Mouse (Mus musculus) layer of hippocampus, adult 9-11 months (tissue): Measurements from ENCODE around the gene Trio.

ENCODE experiments used
- DNase-seq: peaks from one replicate; pipeline ENCODE4 v3.0.0; 2022

Gene Trio

DNA sequence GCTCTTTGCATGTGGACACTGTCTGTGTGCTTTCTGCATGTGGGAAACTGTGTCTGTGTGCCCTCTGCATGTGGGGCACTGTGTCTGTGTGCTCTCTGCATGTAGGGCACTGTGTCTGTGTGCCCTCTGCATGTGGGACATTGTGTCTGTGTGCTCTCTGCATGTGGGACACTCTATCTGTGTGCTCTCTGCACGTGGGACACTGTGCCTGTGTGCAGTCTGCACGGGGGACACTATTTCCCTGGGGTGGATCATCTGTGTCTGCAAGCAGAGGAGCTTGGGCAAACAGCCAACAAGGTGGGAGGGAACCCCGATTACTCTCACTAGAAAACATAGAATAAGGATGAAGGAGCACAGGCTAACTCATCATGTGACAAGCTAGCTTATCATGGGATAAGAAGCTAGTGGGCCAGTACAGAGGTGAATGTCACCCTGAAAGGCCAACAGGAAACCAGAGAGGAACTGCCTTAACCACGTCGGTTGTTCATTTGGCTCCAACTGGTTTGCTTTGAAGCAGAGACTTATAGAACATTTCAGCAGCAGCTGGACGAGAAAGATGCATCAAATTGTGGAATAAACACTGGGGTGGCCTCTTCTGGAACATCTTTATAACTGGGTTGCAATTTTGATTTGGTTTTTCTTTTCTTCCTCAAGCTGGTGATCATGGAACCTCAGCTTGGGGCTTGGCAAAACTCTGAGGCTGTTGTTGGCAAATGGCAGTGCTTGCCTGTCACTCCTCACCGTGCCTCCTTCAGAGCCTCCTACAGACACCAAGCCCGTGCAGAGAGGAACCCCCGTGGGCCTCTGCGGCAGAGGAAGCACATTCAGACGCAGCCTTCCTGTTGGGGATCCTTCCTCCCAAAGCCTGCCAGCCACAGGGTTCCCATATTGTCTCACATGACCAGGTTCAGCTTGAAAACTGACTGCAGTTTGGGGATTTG is 323.3 kb downstream of the Trio start:
- peak; percentile 80 for DNase-seq

DNA sequence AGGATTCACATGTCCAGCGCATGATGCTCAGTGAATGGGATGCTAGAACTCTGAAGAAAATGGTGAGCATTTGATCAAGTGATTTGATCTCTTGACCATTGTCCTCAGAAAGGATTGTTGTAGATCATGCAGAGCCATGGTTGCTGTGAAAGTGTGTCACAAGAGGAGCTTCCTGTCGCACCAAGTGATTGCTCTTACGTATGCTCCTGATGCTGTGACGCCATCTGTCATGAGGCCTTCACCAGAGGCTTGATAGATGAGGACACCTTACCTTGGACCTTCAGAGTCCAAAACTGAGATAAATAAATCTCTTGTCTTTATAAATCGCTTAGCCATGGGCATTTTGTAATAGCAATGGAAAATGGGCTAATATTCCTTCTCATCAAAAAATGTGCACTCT is 328.0 kb downstream of the Trio start:
- DNase-seq = no peak

DNA sequence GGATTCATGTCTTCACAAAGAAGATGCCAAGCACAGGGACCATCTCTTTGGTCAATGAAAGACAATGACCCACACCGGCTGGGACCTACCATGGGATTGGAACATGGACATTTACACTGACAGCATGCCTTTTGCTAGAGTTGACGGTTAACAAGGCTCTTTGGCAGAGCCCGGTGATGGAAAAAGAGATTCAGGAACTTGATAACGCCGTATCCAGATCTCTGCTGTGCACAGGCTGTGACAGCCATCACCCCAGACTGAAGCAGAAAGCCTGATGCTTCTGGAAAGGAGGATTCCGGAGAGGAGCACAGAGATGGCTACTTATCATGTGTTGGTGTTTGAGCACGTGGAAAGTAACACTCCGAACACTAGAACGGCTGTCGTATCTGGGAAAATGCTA is 332.4 kb downstream of the Trio start:
- DNase-seq = no peak

DNA sequence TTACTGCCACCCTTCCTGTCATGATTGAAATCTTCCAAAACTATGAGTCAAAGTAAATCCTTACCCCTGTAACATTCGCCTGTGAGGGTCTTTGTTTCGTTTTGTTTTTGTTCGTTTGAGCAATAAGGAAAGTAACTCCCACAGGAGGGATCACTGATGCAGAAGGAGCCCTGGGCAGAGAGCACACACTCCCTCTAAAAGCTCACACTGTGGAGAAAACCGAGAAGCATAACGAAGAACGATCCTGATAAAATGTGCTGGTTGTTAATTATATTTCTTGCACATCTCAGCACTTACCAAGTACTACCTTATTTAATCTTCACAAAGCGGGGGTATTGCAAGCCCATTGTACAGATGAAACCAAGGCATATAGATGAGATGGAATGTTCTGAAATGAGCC is 333.5 kb downstream of the Trio start:
- no peak for DNase-seq

DNA sequence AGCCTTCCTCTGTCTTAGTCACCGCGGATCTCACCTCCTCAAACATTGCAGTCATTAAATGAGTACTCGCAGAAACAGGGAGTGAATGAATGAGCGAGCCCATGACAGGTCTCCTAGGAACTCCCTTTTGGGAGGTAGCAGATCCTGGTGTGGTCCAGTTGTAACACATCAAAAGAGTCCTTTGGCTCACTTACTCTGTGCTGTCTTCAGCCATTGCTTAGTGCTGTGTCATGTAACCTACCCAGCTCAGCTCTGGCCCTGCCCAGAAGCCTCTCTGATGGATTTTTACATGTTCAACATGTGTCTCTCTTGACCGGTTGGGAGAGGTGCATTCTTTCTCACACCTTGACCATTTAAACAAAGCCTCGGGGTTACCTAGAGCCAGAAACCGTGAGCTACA is 334.4 kb downstream of the Trio start:
- DNase-seq = no peak

DNA sequence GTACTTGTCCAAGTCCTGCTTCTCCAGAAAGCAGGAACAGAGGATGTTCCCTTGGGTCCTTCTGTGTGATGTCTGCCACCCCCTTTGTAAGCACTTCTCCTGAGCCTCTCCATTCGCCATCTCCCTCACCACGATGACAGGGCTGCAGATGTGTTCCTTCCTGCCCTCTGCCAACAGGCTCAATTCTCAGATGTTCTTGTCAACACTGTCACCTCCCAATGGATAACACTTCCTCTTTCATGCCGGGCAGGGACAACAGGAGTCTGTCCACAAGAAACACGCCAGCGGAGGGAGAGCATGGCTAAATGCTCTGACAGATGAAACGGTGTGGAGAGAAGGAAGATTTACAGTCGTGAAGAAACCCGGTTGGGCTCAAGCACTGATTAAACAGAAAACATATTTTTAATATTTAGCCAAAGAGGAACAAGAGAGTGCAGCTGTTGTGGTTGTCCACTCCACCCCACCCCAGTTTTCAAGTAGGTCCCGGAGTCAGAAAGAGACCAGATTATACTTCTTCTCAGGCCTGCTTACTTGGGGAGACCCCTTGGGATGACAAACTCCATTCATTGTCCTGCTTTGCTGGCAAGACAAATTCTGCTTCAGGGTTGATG is 337.5 kb downstream of the Trio start:
- no peak for DNase-seq

DNA sequence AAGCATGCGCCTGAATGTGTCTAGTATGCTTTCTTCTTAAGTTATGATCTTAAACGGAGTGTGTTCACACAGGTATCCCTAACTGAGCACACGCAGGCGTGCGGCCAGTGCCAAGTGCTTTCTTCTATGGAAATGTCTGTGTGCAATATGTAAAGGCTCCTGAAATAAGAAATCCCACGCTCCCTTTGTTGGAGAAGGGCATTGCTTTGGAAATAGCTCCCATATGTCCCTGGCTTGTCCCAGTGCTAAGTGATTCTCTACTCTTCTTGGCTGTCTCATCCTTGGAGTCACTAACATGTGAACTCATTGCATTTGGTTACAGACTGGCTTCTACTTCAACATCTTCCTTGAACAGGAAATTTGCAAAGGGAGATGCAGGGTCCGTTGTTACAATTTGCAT is 340.8 kb downstream of the Trio start:
- DNase-seq = no peak

DNA sequence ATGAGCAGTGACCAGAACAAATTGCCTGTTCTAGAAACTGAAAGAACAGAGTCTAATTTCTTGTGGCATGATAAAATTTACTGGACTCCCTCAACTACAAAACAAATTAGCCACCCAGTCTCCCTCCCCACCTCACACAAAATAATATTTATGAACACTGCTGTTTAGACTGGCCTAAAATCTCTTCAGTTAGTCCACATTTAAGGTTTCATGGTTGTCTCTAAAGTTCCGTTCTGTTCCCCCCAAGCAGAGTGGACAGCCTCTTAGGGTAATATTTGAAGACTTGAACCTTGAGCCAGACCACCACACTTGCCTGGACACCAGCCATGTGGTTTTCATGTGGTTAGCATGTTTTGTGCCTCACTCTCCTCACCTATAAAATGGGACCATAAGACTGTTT is 342.4 kb downstream of the Trio start:
- DNase-seq = no peak

DNA sequence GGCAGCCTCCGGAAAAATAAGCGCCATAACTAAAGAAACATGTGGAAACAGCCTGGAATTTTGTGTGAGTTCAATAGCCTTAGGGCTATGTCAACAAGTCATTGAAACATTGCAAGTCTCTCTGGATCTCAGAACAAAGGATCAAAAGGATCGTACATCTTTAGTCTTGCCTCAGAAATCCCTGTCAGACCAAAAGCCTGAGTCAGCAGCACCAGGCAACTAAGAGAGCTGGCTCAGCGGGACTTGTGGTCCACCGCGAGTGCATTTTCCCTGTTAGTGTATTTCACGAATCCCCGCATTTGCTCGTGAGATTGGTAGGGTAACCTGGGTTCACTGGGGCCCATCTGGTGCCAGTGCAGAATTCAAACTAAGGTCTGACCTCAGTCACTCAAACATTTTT is 343.0 kb downstream of the Trio start:
- peak; percentile 4 for DNase-seq

DNA sequence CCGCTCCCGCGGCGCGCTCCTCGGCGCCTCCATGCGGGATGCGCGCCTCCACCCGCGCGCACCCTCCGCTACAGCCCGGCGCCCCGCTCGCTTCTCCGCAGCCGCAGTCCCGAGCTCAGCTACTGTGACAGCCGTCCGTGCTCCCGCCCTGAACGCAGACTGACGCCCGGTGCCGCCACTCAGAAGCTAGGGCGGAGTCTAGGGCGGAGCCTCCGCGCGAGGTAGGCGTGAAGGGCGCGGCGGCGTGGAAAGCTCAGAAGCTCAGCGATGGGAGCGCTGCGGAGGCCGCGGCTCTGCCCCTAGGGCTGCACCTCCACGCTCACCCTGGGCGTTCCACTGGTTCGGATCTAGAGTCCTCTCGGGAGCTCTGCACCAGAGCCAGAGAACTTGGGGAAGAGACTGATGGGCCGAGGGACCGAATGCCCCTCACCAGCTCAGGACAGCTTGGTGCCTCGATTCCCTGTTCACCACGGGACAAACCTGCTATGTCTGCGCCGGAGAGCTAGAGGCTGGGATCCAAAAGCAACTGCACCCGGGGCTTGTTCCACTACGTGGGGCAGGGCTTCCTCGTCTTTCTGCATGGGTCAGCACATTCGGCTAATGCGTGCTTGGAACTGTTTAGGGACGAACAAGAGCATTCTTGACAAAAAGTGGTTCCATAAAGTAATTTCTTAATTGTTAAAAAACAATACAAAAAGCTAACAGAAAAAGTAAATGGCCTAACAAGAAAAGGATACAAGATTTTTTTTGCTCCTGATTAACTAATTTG is 344.0 kb downstream of the Trio start, which contains the start of gene Otulinl:
TSS of gene Otulinl (minus strand) at position 161 of the 769 bp plus-strand sequence.
- peak; percentile 96 for DNase-seq

DNA sequence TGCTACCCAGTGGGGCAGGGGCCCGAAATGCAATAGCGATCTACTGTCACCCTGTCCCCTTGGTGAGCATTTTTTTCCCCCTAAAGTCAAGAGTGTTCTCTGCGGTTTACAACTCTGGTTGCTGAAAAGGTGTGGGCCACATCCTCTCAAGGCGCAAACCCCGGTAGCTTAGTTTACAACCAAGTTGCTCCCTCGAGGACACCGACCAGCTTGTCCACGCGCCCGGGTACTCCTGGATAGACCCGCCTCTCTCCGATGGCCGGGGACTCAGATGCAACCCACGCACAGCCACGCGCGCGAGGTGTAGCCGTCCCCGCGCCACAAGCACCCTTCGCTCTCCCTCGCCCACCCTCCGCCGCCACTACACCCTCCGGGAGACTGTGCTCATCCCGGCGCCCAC is 344.7 kb downstream of the Trio start:
- DNase-seq = no peak
